Mouse (Mus musculus): Measurements from ENCODE around the gene Spata45. TPM values are rescaled to one million over a fixed set of nuclear protein-coding genes. Genes with fewer than 3 reads are reported as not detected.
A peak's percentile ranks its signal among the peaks of the same experiment; 100 is the strongest.

The Spata45 gene
- total RNA-seq, 2 experiments from 2014 or later: not detected

DNA sequence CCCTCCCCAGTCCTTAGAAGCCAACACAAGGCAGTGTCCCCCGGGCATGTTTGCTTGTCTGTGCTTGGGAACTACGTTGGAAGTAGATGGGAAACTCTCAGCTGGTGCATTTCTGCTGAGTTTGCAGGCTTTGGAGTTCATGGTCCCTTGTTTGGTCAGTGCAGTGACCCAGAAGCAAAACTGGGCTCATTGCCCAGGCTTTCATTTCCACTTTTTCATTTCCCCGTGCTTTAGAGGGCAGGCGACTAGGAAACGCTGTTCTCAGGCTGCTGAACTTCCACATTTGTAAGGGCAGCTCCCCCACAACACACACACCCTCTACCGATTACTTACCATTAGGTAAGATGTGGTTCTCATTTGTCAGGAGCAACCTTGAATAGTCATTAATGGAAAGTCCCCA, 36.6 kb downstream of the Spata45 start:
- no peak for ATAC-seq (replicated peaks; ENCODE audit: low FRiP score, poor library complexity, severe bottlenecking)

DNA sequence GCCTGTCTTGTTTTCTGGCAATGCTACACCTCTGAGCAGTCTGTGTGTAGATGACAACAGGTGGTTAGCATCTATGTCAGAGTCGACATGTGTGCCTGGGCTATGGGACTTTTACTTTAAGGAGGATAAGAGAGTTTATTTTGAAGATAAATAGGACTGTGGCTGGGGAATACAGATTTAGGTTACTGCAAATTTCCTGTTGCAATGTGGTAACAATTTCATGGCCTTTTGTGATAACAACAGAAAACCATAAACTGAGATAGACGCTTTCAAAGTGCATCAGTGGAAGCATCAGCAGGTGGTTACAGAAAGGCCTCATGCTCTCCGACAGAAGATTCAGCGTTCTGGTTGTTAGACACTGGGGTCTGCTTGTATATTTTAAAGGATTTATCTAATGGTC, 37.0 kb downstream of the Spata45 start:
- no peak for ATAC-seq (replicated peaks; ENCODE audit: low FRiP score, poor library complexity, severe bottlenecking)

DNA sequence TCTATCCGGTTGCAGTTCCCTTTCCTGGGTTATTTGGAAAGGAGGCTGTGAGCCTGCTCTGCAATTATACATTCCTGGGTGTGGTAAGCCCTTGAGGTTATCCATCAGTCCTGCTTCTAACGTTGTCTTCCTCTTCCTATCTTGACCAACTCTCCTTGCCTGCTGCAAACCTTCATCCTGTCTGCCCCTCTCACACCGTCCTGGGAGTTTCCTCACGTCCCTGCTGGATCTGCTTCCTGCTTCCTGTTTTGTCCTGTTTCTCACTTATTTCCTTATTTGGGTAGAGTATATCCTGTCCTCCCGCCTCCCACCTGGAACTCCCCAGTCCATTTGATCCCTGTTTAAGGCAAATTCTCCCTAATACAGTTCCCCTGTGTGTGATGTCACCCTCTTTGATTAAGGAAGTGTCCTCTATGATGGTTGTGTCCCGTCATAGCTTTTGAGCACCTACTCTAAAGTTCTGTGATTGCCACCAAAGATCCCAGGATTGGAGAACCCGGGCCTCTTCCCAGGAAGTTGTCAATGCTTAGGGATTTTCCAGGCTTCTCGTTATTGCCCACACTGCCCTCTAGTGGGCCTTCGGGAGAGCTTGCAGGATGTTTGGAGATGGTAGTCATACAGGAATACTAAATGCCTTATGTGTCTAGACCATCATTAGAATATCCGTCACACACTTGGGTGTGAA, 38.9 kb downstream of the Spata45 start:
- no peak for ATAC-seq (replicated peaks; ENCODE audit: low FRiP score, poor library complexity, severe bottlenecking)

DNA sequence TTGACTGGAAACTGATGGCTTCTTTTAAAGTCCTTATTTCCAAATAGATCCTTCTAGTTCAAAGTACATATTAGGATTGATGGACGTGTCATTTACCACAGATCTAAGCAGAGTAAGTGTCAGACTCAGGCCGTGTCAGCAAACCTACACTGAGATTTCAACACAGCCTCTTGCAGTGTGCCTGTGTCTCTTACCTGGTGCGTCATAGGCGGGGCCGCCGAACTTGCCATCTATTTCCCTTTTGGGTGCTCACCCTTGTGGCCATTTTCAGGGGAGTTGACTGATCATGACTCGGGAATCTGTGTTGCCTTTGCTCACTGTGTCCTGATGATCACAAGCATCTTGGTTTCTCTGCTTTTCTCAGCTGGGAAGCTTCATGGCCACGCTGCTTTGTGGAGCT, 46.8 kb downstream of the Spata45 start:
- ATAC-seq (replicated peaks; ENCODE audit: low FRiP score, poor library complexity, severe bottlenecking): no peak

DNA sequence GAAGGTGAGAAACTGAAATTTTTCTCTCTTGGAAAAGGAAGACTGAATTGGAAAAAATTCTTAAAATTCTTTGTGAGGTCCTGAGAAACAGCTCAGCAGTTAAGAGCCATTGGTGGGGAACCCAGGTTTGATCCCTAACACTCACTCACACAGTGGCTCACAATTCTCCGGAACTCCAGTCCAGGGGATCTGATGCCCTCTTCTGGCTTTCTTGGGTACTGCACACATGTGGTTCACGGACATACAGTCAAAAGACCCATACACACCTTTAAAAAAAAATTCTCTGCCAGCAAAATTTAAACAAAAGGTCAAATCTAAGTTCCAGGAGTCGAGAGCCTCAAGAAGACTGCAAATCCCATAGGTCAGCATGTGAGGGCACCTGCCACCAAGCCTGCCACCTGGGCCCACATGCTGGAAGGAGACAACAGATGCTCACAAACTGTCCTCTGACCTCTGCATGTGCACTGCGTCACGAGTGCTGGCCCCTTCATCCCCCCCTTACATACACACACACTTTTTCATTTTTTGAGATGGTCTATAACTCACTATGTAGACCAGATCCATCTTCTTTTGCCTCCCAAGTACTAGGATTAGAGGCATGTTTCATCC, 48.6 kb downstream of the Spata45 start:
- peak; percentile 79 for ATAC-seq (replicated peaks; ENCODE audit: low FRiP score, poor library complexity, severe bottlenecking)

DNA sequence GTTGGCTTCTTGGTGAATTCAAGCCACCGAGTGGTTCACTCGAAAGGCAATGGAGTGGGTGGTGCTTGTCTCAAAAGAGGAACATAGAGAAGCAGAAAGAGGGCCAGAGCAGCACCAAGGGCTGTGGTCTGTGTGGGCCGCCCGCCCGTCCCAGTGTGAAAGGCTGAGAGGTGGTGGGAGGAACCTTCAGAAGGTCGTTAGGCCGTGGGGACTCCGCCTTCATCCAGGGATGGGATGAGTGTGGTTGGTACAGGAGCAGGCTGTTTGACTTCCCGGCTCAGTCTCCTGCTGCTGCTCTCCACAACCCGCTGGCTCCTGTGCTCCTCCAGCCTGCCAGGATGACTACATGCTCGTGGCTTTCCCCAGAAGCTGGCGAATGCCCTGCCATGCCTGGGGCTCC, 49.2 kb downstream of the Spata45 start:
- no peak for ATAC-seq (replicated peaks; ENCODE audit: low FRiP score, poor library complexity, severe bottlenecking)

DNA sequence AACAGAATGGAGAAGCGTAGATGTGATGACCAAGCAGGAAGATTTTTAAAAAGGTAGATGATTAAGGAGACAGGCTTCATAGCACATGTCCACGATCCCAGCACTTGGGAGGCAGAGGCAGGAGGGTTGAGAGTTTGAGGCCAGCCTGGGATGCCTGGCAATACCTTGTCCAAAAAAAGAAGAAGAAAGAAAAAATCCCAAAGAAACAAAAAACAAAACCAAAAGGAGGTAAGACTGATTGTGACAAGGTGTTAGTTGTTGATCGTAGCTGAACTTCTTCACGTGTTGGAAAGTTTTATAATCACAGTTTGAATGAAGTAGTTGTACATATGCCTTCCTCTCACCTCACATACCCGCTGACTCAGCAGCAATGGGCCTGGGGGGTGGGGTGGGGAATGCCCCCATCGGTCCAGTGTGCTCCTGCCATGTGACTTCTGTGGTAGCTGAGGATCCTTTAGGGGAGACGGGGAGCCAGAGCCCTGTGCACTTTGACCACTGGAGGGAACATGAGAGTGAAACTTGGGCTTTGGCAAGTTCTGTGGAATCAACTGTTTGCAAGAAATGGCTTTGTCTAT, 50.0 kb downstream of the Spata45 start:
- ATAC-seq (replicated peaks; ENCODE audit: low FRiP score, poor library complexity, severe bottlenecking): no peak

DNA sequence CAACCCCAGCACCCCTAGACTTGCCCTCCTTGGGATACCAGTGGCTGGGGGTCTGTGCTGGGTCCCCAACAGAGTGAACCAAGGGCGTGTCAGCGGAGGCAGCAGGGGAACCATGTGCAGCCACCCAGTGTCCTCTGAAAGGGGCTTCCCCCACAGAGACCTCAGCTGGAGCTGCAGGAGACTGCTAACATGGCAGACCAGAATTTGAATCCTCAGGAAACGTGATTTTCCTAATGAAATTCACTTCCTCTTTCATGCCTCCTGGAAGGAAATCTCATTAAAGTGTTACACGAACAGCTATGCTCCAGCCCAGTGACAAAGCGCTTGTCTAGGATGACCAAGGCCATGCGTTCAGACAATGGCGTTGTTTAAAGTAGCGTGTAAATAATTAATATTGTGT, 50.5 kb downstream of the Spata45 start:
- no peak for ATAC-seq (replicated peaks; ENCODE audit: low FRiP score, poor library complexity, severe bottlenecking)

DNA sequence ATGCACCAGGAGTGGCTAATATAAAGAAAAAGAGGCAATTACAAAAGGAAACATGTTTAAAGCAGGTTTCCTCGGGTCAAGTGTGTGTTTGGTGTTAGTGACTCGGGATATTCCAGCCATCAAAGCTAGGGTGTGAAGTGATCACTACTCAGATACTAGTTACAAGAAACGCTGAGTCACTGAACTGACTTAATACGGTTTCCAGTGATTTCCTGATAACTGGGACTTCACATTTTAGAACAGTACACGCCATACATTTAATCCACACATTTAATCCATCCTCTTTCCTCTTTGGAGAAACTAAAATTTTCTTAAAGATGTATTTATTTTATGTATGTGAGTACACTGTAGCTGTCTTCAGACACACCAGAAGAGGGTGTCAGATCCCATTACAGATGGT, 51.5 kb downstream of the Spata45 start:
- ATAC-seq (replicated peaks; ENCODE audit: low FRiP score, poor library complexity, severe bottlenecking): no peak

DNA sequence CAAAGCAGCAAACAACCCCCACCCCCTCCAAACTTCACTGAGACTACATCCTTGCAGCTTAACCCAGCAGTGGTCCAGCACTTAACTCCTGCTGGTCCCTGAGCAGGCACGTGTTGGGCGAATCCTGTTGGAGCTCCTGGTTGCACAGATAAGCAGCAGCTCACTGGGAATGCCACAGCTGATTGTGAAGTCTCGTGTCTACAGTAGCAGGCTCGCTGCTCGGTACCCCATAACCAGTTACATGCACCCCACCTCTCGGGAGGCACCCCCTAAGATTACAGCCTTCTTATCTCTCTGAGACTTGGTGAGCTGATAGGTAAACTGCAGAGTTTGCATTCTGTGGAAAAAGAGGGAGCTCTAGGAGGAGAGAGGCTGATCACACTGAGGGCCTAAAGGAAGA, 52.9 kb downstream of the Spata45 start:
- ATAC-seq (replicated peaks; ENCODE audit: low FRiP score, poor library complexity, severe bottlenecking): no peak

DNA sequence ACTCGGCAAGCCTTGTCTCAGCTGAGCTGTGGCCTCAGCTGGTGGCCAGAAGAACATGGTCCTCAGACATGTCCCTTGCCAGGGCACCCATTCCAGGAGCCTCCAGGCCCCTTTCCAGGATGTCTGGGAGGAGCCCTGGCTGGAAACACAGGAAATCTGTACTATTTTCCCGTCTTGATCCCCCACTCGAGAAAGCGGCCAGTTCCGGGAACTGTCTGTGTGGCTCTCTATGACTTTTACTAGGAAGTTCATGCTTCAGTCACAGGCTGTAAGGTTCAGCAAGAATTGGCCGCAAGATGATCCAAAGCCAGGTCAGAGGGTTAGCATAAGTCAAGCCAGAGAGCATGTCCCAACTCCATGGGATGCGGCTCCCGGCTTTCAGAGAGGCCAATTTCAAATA, 55.6 kb downstream of the Spata45 start:
- ATAC-seq (replicated peaks; ENCODE audit: low FRiP score, poor library complexity, severe bottlenecking): no peak

Other genes starting within 250 kb of the Spata45 start
- 0.19 and 4.0 TPM in 2 replicates for gene Rps6kc1, start 124.9 kb upstream of the Spata45 start, total RNA-seq (2015; ENCODE audit: low replicate concordance)
- 4.2 and 4.6 TPM in 2 replicates for gene Rps6kc1, start 124.9 kb upstream of the Spata45 start, total RNA-seq (2017; ENCODE audit: low replicate concordance)
- gene Angel2, start 111.5 kb upstream of the Spata45 start, total RNA-seq (2015; ENCODE audit: low replicate concordance): 4.2 and 12.1 TPM in 2 replicates
- gene Angel2, start 111.5 kb upstream of the Spata45 start, total RNA-seq (2017; ENCODE audit: low replicate concordance): 8.9 and 12.6 TPM in 2 replicates
- gene Vash2, start 57.3 kb upstream of the Spata45 start, total RNA-seq (2015; ENCODE audit: low replicate concordance): not detected in 2 replicates
- 0.42 TPM in 1 of 2 replicates, not detected in the other for gene Vash2, start 57.3 kb upstream of the Spata45 start, total RNA-seq (2017; ENCODE audit: low replicate concordance)
- 9.4 and 13.6 TPM in 2 replicates for gene Flvcr1, start 10.5 kb upstream of the Spata45 start, total RNA-seq (2015; ENCODE audit: low replicate concordance)
- gene Flvcr1, start 10.5 kb upstream of the Spata45 start, total RNA-seq (2017; ENCODE audit: low replicate concordance): 5.3 and 7.8 TPM in 2 replicates
- 5.6 and 8.5 TPM in 2 replicates for gene Tatdn3, start 26.3 kb downstream of the Spata45 start, total RNA-seq (2015; ENCODE audit: low replicate concordance)
- 1.3 TPM in 1 of 2 replicates, not detected in the other for gene Tatdn3, start 26.3 kb downstream of the Spata45 start, total RNA-seq (2017; ENCODE audit: low replicate concordance)
- gene Nsl1, start 26.4 kb downstream of the Spata45 start, total RNA-seq (2015; ENCODE audit: low replicate concordance): 2.1 and 6.7 TPM in 2 replicates
- 3.8 and 7.5 TPM in 2 replicates for gene Nsl1, start 26.4 kb downstream of the Spata45 start, total RNA-seq (2017; ENCODE audit: low replicate concordance)
- 2.1 TPM in 1 of 2 replicates, not detected in the other for gene Batf3, start 61.2 kb downstream of the Spata45 start, total RNA-seq (2015; ENCODE audit: low replicate concordance)
- 0.70 TPM in 1 of 2 replicates, not detected in the other for gene Batf3, start 61.2 kb downstream of the Spata45 start, total RNA-seq (2017; ENCODE audit: low replicate concordance)
- not detected in 2 replicates for gene Fam71a, start 128.2 kb downstream of the Spata45 start, total RNA-seq (2015; ENCODE audit: low replicate concordance)
- gene Fam71a, start 128.2 kb downstream of the Spata45 start, total RNA-seq (2017; ENCODE audit: low replicate concordance): not detected in 2 replicates
- 0.42 and 6.0 TPM in 2 replicates for gene Atf3, start 181.4 kb downstream of the Spata45 start, total RNA-seq (2015; ENCODE audit: low replicate concordance)
- 3.2 and 13.4 TPM in 2 replicates for gene Atf3, start 181.4 kb downstream of the Spata45 start, total RNA-seq (2017; ENCODE audit: low replicate concordance)

All from erythroblast, adult 5-6 weeks (primary cell).